Mouse (Mus musculus): ENCODE measurements at regions not wholly inside any gene's neighbourhood (a gene's known extent, or its start where the extent isn't known, plus 50 kb on each side); places are given as distances from the start of the nearest gene placed in this dataset.

GRCm38 (mm10) chr3:156205246-156205645, 356.3 kb upstream of the Negr1 start:
- TF ChIP-seq CTCF (IDR thresholded peaks at IDR 0.05) (no peak), POLR2A (IDR thresholded peaks at IDR 0.05; ENCODE audit: insufficient read depth, low read depth, low read length) (no peak), EP300 (IDR thresholded peaks at IDR 0.05; ENCODE audit: insufficient read depth, low read depth, low read length) (no peak)

All from heart, adult 2 months (tissue).